Mouse (Mus musculus): ENCODE data around the gene Chchd6. TPM values are rescaled to one million over a fixed set of nuclear protein-coding genes. Genes with fewer than 3 reads are reported as not detected.

Chchd6 gene
- total and polyA plus RNA-seq, 3 experiments = 4.7 to 15.8 (median 7.1) TPM

DNA sequence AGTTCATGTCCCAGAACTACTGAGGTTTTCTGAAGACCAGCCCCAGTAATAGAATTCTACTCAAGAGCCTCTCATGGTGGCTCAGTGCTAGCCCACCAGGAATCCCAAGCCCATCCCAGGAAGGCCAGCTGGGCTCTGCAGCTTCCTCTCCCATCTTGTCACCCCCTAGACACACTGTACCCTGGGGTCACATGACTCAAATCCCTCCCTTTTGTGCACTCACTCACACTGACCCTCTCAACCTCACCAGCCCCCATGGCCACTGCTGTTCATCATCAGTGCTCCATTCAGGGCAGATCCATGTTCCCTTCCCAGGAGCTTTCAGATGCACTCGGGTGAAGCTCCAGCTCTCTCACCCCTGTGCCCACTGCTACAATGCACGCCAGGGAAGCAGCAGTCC, 20.8 kb downstream of the Chchd6 start:
- TF ChIP-seq POLR2AphosphoS5 (IDR thresholded peaks at IDR 0.05; ENCODE audit: insufficient replicate concordance, low read depth, low read length) (no peak), GATA2 (IDR thresholded peaks at IDR 0.05; ENCODE audit: borderline replicate concordance, low read depth, low read length) (no peak), CTCF (IDR thresholded peaks at IDR 0.05; ENCODE audit: low read depth, low read length) (no peak), GATA1 (IDR thresholded peaks at IDR 0.05; ENCODE audit: borderline replicate concordance, low read length) (no peak), TAL1 (conservative IDR thresholded peaks at IDR 0.05; ENCODE audit: low read depth, low read length) (no peak)
- Histone ChIP-seq H3K4me1 (ENCODE audit: insufficient read depth, low read depth, low read length) (no peaks in the 10 kb centered on the region), H3K4me3 (ENCODE audit: low read depth, low read length) (no peak overlapping the region), H3K36me3 (replicated peaks) (peaks cover 10% of the 10 kb centered on the region), H3K27me3 (ENCODE audit: insufficient read depth, low read length) (no peaks in the 10 kb centered on the region), H3K9me3 (replicated peaks) (no peaks in the 10 kb centered on the region)
- ATAC-seq (ENCODE audit: extremely low read depth, insufficient number of reproducible peaks, low FRiP score, poor library complexity, severe bottlenecking) (no peak), DNase-seq (ENCODE audit: low spot score) (no peak)

DNA sequence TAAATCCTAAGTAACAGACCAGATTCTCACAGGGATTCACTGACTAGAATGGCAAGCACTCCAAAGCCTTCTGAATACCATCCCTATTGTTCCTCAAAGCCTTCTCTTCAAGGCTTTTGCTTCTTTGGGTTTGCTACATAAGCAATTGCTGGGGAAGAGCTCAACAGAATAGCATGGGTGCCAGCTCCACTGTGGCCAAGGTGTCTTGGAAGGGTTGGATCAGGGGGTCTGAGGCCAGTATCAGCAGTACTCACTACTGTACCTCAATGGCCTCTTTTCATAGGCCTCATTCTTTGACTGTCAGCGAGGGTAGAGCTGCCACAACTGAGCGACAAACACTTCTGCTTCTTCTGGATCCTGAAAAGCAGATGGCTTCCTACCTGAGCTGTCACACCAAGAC, 21.7 kb downstream of the Chchd6 start:
- DNase-seq (ENCODE audit: low spot score) = no peak
- Histone ChIP-seq H3K4me1 (ENCODE audit: insufficient read depth, low read depth, low read length) (no peaks in the 10 kb centered on the region), H3K9me3 (replicated peaks) (no peaks in the 10 kb centered on the region), H3K36me3 (replicated peaks) (peaks cover 13% of the 10 kb centered on the region), H3K27me3 (ENCODE audit: insufficient read depth, low read length) (no peaks in the 10 kb centered on the region), H3K4me3 (ENCODE audit: low read depth, low read length) (no peak overlapping the region)
- no peak for TF ChIP-seq POLR2AphosphoS5 (IDR thresholded peaks at IDR 0.05; ENCODE audit: insufficient replicate concordance, low read depth, low read length)
- no peak for ATAC-seq (ENCODE audit: extremely low read depth, insufficient number of reproducible peaks, low FRiP score, poor library complexity, severe bottlenecking)

DNA sequence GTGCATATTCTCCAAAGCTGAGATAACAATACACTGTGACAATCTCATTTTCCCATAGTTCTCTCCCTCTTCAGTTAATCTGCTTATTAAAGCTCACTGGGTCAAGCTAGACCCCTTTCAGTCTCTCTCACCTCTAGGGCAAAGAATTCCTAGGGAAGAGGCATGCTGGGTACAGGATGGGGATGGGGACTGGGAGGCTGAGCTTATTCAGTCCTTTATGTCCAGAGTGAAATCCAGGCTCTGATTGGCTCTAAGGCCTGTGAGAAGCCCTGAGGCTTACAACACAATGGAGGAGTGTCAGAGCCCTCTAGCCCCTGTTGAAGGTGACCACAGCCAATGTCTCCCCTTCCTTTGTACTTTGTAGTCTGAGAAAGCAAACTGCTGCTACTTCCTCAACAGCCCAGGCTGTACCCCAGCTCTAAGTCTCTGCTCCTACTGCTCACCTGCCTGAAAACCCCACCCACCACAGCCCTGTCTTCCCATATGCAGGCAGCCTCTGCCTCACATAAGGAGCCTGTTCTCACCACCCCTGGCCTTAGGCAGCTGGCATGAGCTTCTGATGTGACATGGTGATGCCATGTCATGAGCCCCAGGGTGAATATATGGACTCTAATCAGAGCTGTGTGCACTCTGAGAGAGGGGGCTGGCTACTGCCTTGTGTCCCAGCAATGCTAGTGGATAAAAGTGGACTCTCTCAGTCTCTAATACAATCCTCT, 22.4 kb downstream of the Chchd6 start:
- H3K36me3 ChIP-seq (replicated peaks) = peaks cover 13% of the 10 kb centered on the region
- no peaks in the 10 kb centered on the region for H3K27me3 ChIP-seq (ENCODE audit: insufficient read depth, low read length)
- DNase-seq (ENCODE audit: low spot score) (no peak), ATAC-seq (ENCODE audit: extremely low read depth, insufficient number of reproducible peaks, low FRiP score, poor library complexity, severe bottlenecking) (no peak)
- H3K4me1 ChIP-seq (ENCODE audit: insufficient read depth, low read depth, low read length) = no peaks in the 10 kb centered on the region
- no peak overlapping the region for H3K4me3 ChIP-seq (ENCODE audit: low read depth, low read length)
- no peaks in the 10 kb centered on the region for H3K9me3 ChIP-seq (replicated peaks)
- TF ChIP-seq POLR2AphosphoS5 (IDR thresholded peaks at IDR 0.05; ENCODE audit: insufficient replicate concordance, low read depth, low read length) (no peak), CTCF (IDR thresholded peaks at IDR 0.05; ENCODE audit: low read depth, low read length) (no peak), TAL1 (conservative IDR thresholded peaks at IDR 0.05; ENCODE audit: low read depth, low read length) (no peak), GATA1 (IDR thresholded peaks at IDR 0.05; ENCODE audit: borderline replicate concordance, low read length) (no peak), GATA2 (IDR thresholded peaks at IDR 0.05; ENCODE audit: borderline replicate concordance, low read depth, low read length) (no peak)

DNA sequence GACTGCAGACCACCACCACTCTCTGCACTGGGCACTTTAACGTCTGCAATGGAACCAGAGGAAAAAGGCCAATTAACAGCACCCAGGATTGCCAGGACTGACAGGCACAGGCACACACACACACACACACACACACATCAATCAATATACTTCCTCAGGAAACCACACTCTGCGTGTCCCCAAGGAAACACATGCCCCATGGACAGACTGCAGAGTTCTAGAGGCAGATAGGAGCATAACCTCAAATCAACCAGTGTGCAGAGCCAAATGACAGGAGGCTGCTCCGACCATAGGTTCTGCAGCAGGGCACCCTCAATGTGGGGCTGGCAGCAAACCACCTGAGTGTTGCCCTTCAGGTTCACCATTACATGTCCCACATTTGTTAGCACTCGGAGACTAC, 26.1 kb downstream of the Chchd6 start:
- TF ChIP-seq POLR2AphosphoS5 (IDR thresholded peaks at IDR 0.05; ENCODE audit: insufficient replicate concordance, low read depth, low read length) (no peak), GATA1 (IDR thresholded peaks at IDR 0.05; ENCODE audit: borderline replicate concordance, low read length) (no peak), GATA2 (IDR thresholded peaks at IDR 0.05; ENCODE audit: borderline replicate concordance, low read depth, low read length) (no peak), TAL1 (conservative IDR thresholded peaks at IDR 0.05; ENCODE audit: low read depth, low read length) (no peak), CTCF (IDR thresholded peaks at IDR 0.05; ENCODE audit: low read depth, low read length) (no peak)
- H3K4me1 ChIP-seq (ENCODE audit: insufficient read depth, low read depth, low read length) = no peaks in the 10 kb centered on the region

GRCm38 (mm10) chr6:89566740-89567139, 28.7 kb downstream of the Chchd6 start:
- no peak overlapping the region for H3K4me3 ChIP-seq (ENCODE audit: low read depth, low read length)
- H3K9me3 ChIP-seq (replicated peaks) = no peaks in the 10 kb centered on the region
- TF ChIP-seq POLR2AphosphoS5 (IDR thresholded peaks at IDR 0.05; ENCODE audit: insufficient replicate concordance, low read depth, low read length) (no peak), TAL1 (conservative IDR thresholded peaks at IDR 0.05; ENCODE audit: low read depth, low read length) (no peak), GATA1 (IDR thresholded peaks at IDR 0.05; ENCODE audit: borderline replicate concordance, low read length) (no peak)
- peaks cover 13% of the 10 kb centered on the region for H3K36me3 ChIP-seq (replicated peaks)
- no peaks in the 10 kb centered on the region; the same call in 1 of the 2 replicates for H3K27me3 ChIP-seq (ENCODE audit: insufficient read depth, low read length)
- ATAC-seq (ENCODE audit: extremely low read depth, insufficient number of reproducible peaks, low FRiP score, poor library complexity, severe bottlenecking) (no peak), DNase-seq (ENCODE audit: low spot score) (no peak)
- H3K4me1 ChIP-seq (ENCODE audit: insufficient read depth, low read depth, low read length) = no peaks in the 10 kb centered on the region

More for the DNA sequence above, 26.1 kb downstream of the Chchd6 start:
- H3K4me3 ChIP-seq (ENCODE audit: low read depth, low read length) = no peak overlapping the region
- peaks cover 23% of the 10 kb centered on the region for H3K36me3 ChIP-seq (replicated peaks)
- DNase-seq (ENCODE audit: low spot score) = no peak
- no peaks in the 10 kb centered on the region for H3K27me3 ChIP-seq (ENCODE audit: insufficient read depth, low read length)
- H3K9me3 ChIP-seq (replicated peaks) = no peaks in the 10 kb centered on the region
- ATAC-seq (ENCODE audit: extremely low read depth, insufficient number of reproducible peaks, low FRiP score, poor library complexity, severe bottlenecking) = no peak

GRCm38 (mm10) chr6:89563381-89563780, 32.1 kb downstream of the Chchd6 start:
- Histone ChIP-seq H3K4me3 (ENCODE audit: low read depth, low read length) (no peak overlapping the region), H3K36me3 (replicated peaks) (peaks cover 10% of the 10 kb centered on the region), H3K4me1 (ENCODE audit: insufficient read depth, low read depth, low read length) (no peaks in the 10 kb centered on the region), H3K9me3 (replicated peaks) (no peaks in the 10 kb centered on the region), H3K27me3 (ENCODE audit: insufficient read depth, low read length) (no peaks in the 10 kb centered on the region; the same call in 1 of the 2 replicates)
- DNase-seq (ENCODE audit: low spot score) = no peak
- no peak for ATAC-seq (ENCODE audit: extremely low read depth, insufficient number of reproducible peaks, low FRiP score, poor library complexity, severe bottlenecking)
- no peak for TF ChIP-seq CTCF (IDR thresholded peaks at IDR 0.05; ENCODE audit: low read depth, low read length)
- no peak for TF ChIP-seq GATA1 (IDR thresholded peaks at IDR 0.05; ENCODE audit: borderline replicate concordance, low read length)
- TF ChIP-seq TAL1 (conservative IDR thresholded peaks at IDR 0.05; ENCODE audit: low read depth, low read length) = no peak

DNA sequence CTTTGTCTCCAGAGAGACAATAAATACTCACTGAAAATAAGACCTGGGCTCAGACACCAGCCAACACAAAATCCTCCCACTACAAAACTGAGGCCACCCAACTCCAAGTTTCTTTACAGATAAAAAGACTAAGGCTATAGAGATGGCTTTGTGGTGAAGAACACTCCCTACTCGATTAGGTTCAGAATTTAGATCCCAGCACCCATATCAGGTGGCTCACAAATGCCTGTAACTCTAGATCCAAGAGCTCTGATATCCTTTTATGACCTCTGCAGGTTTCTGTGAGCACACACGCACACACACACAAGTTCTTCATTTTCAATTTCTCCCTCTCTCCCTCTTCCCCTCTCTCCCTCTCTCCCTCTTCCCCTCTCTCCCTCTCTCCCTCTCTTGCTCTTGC, 34.6 kb downstream of the Chchd6 start:
- TF ChIP-seq GATA2 (IDR thresholded peaks at IDR 0.05; ENCODE audit: borderline replicate concordance, low read depth, low read length) (no peak), TAL1 (conservative IDR thresholded peaks at IDR 0.05; ENCODE audit: low read depth, low read length) (no peak), GATA1 (IDR thresholded peaks at IDR 0.05; ENCODE audit: borderline replicate concordance, low read length) (no peak), CTCF (IDR thresholded peaks at IDR 0.05; ENCODE audit: low read depth, low read length) (no peak), POLR2AphosphoS5 (IDR thresholded peaks at IDR 0.05; ENCODE audit: insufficient replicate concordance, low read depth, low read length) (no peak)
- ATAC-seq (ENCODE audit: extremely low read depth, insufficient number of reproducible peaks, low FRiP score, poor library complexity, severe bottlenecking) (no peak), DNase-seq (ENCODE audit: low spot score) (no peak)
- Histone ChIP-seq H3K4me1 (ENCODE audit: insufficient read depth, low read depth, low read length) (no peaks in the 10 kb centered on the region), H3K36me3 (replicated peaks) (peaks cover 8% of the 10 kb centered on the region), H3K9me3 (replicated peaks) (no peaks in the 10 kb centered on the region), H3K27me3 (ENCODE audit: insufficient read depth, low read length) (no peaks in the 10 kb centered on the region; the same call in 1 of the 2 replicates), H3K4me3 (ENCODE audit: low read depth, low read length) (no peak overlapping the region)

Data from G1E (cell line).